Mouse (Mus musculus): ENCODE data around the gene Cacul1. TPM values are rescaled to one million over a fixed set of nuclear protein-coding genes. Genes with fewer than 3 reads are reported as not detected.
"Not testable (repeated sequence)": the region's sequence is repeated elsewhere in the genome, so short reads cannot be mapped to it uniquely, and the experiment has no call there.

Cacul1 gene
- total RNA-seq (2015) (25.5 and 33.0 TPM in 2 replicates), total RNA-seq (2017) (34.6 and 38.5 TPM in 2 replicates)

- peak; percentile 90 for ATAC-seq (ENCODE audit: poor library complexity, severe bottlenecking)
Observed at GRCm38 (mm10) chr19:60580582-60581339, at the start of gene Cacul1. TSS of gene Cacul1 (minus strand) at chr19:60581025.

DNA sequence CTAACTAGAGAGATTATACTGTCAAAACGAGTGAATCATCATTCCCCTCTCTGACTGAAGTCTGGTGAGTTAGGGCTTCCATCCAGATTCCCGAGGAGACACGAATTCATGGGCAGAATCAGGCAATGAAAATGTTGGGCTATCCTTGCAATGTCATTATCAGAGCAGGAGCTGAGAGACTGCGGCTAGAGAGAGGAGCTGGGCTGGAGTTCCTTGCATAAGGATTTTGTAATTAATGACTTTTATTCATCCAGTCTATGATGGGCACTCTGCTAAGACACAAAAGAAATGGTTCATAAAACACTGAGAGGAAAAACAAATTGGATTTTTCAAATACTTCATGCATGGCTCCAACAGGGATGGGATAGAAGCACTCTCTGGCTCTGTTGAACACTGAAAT lies 38.6 kb upstream of the Cacul1 start:
- no peak for ATAC-seq (ENCODE audit: poor library complexity, severe bottlenecking)

- peak; percentile 47; the same call in 1 of the 2 replicates for ATAC-seq (ENCODE audit: poor library complexity, severe bottlenecking)
Observed at GRCm38 (mm10) chr19:60617007-60617406, 36.2 kb upstream of the Cacul1 start.

DNA sequence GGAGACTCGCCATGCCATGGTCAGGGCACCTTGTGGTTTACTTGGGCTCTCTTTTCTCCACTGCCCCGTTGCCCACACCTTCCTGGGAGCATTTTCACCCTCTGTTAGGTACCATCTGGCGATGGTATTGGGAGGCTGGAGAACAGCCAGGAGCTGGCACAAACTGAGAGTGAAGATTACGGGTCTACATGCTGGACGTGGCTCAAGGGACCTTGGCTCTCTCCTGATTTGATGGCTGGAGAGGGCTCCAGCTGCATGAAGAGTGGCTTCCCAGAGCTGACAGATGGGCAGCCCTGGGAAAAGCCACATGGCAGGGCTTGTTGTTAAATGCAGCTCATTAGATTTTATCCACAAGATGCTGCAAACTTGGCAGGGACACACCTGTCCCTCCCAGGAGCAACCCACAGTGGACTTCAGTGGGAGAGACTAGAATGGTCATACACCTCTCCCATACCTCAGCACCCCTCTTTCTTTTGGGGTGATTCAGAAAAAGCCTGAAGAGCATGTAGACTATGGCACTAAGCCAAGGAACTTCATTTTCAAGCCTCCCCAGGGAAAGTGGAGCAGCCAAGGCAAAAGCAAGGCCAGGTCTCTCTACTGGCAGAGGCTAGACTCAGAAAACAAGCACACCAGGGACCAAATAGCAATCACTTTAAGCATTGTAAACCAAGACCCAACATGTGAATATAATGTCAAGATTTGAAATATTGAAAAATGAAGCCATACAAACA lies 34.8 kb upstream of the Cacul1 start:
- ATAC-seq (ENCODE audit: poor library complexity, severe bottlenecking) = no peak

DNA sequence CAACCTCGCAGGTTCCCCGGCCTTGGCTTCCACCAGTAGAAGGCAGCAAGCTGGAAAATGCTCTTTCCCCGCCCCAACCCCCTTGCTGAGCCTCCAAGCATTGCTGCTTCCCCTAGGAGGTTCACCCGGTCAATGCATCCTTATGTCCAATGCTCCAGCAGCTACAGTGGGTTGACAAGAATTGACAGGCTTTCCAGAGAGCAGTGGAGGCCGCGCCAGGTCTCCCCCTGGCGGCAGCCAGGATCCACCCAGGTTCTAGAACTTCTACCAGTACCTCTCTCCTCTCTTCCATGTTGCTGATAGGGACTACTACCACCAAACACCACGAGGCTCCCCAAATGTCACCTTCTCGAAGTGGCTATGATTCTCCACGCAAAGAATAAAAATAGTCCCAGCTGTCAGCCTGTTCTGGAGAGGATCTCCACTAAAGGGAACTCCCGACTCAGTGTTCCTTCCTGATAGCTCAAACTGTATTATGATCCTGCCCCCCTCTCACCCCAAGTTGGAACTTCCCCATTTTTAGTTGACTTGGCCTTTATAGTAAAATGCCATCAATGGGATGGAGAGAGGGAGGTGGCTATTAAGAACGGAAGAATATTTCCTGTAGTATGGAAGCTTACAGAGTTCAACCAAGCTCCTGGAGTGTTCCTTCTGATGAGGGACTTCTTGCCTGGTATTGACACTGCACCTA lies 30.8 kb upstream of the Cacul1 start:
- peak; percentile 66 for ATAC-seq (ENCODE audit: poor library complexity, severe bottlenecking)

- ATAC-seq (ENCODE audit: poor library complexity, severe bottlenecking) = peak; percentile 73
Observed at GRCm38 (mm10) chr19:60608766-60609165, 27.9 kb upstream of the Cacul1 start.

- no peak for ATAC-seq (ENCODE audit: poor library complexity, severe bottlenecking)
Observed at GRCm38 (mm10) chr19:60603586-60603985, 22.8 kb upstream of the Cacul1 start.

DNA sequence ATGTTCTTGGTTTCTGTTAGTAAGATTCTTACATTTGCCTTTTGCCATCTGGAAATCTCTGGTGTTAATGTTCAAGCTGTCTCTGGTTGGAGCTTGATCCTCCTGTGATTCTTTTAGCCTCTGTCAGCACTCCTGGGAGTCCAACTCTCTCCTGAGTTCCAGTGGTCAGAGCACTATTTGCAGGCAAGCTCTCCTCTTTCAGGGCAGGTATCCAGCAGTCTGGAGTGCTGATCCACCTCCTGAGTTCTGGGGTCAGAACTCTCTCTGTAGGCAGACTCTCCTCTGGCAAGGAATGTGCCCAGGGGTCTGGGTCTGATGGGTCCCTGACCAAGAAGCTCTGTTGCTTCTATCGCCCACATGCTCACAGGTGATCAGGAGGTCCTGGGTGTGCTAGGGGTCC lies 21.2 kb upstream of the Cacul1 start:
- ATAC-seq (ENCODE audit: poor library complexity, severe bottlenecking) = not testable (repeated sequence)

DNA sequence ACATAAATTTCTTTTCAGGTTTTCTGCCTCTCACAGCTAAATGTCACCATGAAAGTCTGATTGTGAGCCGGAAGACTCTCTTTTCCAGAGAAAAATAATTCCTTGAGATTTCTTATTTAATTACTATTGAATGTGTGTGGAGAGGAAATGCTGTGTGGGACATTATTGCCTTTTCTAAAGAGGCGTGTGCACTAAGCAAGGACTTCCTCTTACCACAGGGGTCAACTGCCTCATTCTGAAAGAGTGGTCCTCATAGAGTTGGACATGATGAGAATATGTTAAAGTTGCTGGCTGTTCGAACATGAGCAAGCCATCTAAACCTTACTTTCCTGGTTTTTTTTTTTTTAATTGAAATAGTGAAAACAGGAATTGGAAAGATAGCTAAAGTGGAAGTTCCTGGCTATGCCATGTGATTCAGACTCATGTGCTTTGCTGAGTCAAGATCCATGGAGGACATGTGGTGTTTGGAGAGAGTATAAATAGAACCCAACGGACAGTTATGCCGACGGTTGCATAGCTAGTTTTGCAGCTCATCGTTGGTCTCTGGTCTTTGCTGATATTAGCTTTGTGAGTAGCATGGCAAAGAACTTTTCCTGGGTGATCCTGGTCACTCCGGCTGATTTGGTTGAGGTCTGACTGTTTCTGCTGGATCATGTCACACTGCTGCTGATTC lies 17.3 kb upstream of the Cacul1 start:
- ATAC-seq (ENCODE audit: poor library complexity, severe bottlenecking) = peak; percentile 81

- no peak for ATAC-seq (ENCODE audit: poor library complexity, severe bottlenecking)
Observed at GRCm38 (mm10) chr19:60589646-60590045, 8.8 kb upstream of the Cacul1 start.

GRCm38 (mm10) chr19:60586652-60587051 lies 5.8 kb upstream of the Cacul1 start:
- ATAC-seq (ENCODE audit: poor library complexity, severe bottlenecking) = no peak

DNA sequence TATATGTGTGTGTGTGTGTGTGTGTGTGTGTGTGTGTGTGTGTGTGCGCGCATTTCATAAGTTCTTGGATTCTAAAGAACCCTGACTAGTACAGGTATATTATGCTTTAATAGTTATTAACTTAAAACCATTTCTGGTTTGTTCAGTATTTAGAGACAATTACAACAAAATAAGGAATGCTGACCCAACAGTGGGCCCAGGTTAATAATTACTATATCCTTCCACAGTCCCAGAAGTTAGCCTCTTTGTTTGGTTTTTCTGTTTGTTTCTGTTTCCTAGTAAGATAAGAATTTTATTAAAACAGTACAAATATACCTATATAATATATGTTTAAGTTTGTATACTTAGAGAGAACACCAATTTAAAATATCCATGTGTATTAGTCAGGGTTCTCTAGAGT lies 2.4 kb upstream of the Cacul1 start:
- ATAC-seq (ENCODE audit: poor library complexity, severe bottlenecking) = no peak

DNA sequence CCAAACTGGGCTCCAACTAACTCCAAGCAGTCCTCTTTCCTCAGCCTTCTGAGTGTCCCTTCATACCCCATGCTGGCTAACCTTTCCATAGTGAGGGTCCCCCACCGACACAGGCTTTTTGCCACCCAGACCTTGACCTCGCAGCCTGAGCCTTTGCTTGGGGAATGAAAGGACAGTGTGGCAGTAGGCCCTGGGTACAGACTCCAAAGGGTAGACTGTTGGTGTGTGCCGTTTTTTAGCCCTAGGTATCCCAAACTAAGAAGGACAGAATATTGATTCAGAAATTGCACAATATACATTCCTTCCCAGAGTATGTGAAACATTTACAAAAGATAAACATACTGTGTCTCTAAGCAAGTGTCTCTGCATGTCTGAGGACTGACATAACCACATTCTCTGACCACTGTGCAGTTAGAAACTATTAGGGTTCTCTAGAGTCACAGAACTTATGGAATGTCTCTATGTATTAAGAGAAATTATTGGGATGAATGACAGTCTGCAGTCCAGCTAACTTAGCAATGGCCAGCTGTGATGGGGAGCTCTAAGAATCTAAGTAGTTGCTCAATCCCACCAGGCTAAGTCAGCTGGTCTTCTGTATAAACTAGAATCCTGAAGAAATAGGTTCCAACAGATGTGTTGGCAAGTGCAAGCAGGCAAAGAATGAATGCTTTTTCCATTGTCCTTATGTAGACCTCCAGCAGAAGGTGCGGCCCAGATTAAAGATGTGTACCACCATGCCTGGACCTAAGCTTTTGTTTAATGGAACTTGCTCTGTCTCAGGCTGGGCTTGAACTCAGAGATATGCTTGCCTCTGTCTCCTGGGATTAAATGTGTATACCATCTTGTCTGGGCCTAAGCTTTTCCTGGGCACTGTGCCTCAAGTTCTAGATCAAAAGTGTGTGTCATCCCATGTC lies 809 bp upstream of the Cacul1 start:
- no peak for ATAC-seq (ENCODE audit: poor library complexity, severe bottlenecking)

- peak; percentile 53 for ATAC-seq (ENCODE audit: poor library complexity, severe bottlenecking)
Observed at GRCm38 (mm10) chr19:60579771-60580581, 849 bp downstream of the Cacul1 start.

- ATAC-seq (ENCODE audit: poor library complexity, severe bottlenecking) = no peak
Observed at GRCm38 (mm10) chr19:60576741-60577140, 4.1 kb downstream of the Cacul1 start.

DNA sequence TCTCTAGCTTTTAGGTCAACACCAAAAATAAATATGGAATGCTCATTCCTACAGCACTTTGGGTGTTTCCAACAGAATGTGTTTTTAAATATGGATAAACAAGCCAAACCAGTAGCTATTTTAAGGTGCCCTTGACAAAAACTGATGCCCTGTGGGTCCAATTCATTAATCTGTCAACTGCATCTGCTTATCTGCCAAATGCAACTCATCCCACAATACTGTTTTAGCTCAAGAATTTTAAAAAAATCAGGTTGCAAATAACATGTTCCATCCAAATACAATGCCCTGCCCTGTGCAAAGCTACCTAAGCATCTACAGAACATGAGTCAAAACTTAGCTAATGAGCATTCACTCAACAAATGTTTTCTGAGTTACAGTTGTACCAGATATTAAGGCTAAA lies 20.3 kb downstream of the Cacul1 start:
- no peak for ATAC-seq (ENCODE audit: poor library complexity, severe bottlenecking)

DNA sequence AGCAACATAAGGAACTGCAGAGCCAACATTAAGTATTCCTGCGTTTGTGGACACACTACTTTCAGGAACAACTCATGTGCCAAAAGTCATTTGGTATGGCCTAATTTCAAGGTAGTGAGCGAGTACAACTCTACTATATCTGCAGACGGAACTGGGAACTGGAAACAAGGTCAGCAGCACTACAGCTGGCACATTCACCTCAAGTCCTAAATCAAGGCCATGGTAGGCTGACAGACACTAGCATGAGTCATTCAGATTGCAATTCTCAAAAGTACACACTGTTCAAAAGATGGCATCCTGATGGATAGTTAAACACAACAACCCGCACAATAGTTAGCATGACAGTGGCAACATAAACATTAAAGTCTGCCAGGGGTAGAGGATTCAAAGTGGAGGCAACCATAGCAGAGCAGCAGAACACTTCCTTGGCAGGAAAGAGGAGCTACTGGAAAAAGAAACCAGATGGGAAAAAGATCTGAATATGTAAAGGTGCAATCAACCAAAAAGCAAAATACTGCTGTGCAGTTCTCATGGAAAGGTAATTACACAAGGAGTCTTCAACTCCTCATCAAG lies 25.9 kb downstream of the Cacul1 start:
- ATAC-seq (ENCODE audit: poor library complexity, severe bottlenecking) = no peak

- ATAC-seq (ENCODE audit: poor library complexity, severe bottlenecking) = peak; percentile 73
Observed at GRCm38 (mm10) chr19:60553501-60553900, 27.3 kb downstream of the Cacul1 start.

DNA sequence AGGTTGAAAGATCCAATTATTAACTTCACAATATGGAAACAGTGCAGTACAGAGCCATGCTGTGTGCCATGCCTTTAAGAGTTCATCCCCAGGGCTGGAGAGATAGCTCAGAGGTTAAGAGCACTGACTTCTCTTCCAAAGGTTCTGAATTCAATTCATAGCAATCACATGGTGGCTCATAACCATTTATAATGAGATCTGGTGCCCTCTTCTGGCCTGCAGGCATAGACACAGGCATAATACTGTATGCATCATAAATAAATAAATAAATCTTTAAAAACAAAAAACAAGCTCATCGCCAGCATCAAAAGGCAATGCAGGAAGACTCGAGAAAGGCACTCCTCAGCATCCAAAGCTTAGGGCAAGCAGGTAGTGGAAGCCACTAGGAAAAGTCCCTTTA lies 37.5 kb downstream of the Cacul1 start:
- ATAC-seq (ENCODE audit: poor library complexity, severe bottlenecking) = no peak

Data from megakaryocyte, adult 5-6 weeks (primary cell).